Mouse (Mus musculus): ENCODE measurements at regions not wholly inside any gene's neighbourhood (a gene's known extent, or its start where the extent isn't known, plus 50 kb on each side); places are given as distances from the start of the nearest gene placed in this dataset.

DNA sequence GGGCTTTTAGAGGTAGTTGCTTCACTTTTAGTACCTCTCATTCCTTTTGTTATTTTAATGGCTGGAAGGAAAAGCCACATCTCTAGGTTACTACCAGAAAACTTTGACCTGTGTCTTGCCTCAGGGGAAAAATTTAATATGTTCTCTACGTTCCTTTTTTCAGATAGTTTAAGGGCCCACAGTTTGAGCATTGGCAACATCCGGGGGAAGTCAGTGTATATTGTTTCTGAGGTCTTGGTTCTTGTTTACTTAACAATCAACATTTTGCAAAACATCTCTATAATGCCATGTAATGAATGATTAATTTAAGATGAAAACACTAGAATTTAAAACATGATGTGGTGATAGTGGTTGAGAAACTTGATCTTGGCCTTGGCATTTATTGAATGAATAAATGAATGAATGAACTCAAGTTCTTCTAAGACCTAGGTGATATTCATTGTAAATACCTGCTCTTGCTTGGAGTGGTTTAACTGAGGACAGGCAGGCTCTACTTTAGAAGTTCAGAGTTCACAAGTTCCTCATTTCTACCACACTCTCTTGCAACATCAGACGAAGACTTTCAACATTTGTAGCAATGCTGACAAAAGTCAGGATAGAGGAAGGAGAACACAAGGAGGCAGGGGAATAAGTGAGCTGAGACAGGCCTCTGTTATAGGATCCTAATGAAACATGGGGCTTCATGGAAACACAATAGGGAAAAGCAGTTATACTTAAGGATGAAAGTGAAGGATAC is 474.4 kb downstream of the Mctp2 start:
- TF ChIP-seq CTCF (conservative IDR thresholded peaks at IDR 0.05; ENCODE audit: low read length) (no peak), POU5F1 (IDR thresholded peaks at IDR 0.05; ENCODE audit: borderline replicate concordance, low read length) (no peak), NANOG (IDR thresholded peaks at IDR 0.05; ENCODE audit: borderline replicate concordance, low read length) (no peak)
